Comparison of ENCODE assay signal across 32 mouse cellular contexts in the genomic region with DNA sequence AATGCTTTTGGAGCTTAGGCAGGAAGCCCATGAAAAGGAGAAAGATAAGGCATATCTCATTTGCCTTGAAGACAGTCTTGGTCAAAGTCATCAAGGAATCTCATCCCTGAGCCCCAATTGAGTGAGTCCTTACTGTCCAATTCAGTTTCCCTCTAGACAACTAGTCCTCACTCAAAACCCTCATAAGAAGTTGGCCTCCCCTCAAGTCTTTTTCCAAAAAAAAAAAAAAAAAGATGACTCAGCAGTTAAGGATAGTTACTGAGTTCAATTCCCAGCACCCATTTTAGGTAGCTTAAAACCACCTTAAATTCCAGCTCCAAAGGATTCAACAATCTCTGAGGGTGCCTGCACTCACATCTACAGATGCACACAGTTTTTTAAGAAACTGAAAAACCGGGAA.
"Had no signal": no experiment of that assay in that cellular context is flagged by ENCODE, and none has a peak within 500 bp of the region (broad histone marks: within the 10 kb centered on the region; RNA-seq: fewer than 3 reads in every experiment).

No protein-coding gene starts in this region.

- H3K27ac ChIP-seq: limb, embryonic 10.5 days; limb, embryonic 12.5 days; limb, embryonic 13.5 days; limb, embryonic 15.5 days; liver, embryonic 12.5 days; liver, embryonic 13.5 days; liver, embryonic 14.5 days; liver, embryonic 15.5 days; lung, embryonic 15.5 days; macrophage; midbrain, embryonic 10.5 days; midbrain, embryonic 12.5 days; midbrain, embryonic 13.5 days; midbrain, embryonic 15.5 days; neural tube, embryonic 12.5 days had no signal

- H3K9ac ChIP-seq: limb, embryonic 12.5 days; limb, embryonic 13.5 days; limb, embryonic 15.5 days; liver, embryonic 12.5 days; liver, embryonic 13.5 days; liver, embryonic 14.5 days; liver, embryonic 15.5 days; liver, postnatal 0 days; lung, embryonic 14.5 days; lung, embryonic 15.5 days; midbrain, embryonic 12.5 days; midbrain, embryonic 13.5 days; midbrain, embryonic 15.5 days; neural tube, embryonic 12.5 days had no signal

- H3K27me3 ChIP-seq: limb, embryonic 12.5 days; limb, embryonic 13.5 days; limb, embryonic 15.5 days; liver, embryonic 12.5 days; liver, embryonic 15.5 days; lung, embryonic 15.5 days; megakaryocyte, embryonic 14.5 days; midbrain, embryonic 12.5 days; midbrain, embryonic 13.5 days; midbrain, embryonic 15.5 days; neural tube, embryonic 12.5 days had no signal

- ATAC-seq: liver, embryonic 12.5 days; liver, postnatal 0 days; lung, postnatal 0 days; midbrain, embryonic 13.5 days; midbrain, embryonic 15.5 days; midbrain, embryonic 16.5 days had no signal

- H3K9me3 ChIP-seq: limb, embryonic 10.5 days; limb, embryonic 12.5 days; limb, embryonic 13.5 days; limb, embryonic 15.5 days; liver, embryonic 12.5 days; liver, embryonic 13.5 days; liver, embryonic 15.5 days; lung, embryonic 15.5 days; megakaryocyte, embryonic 14.5 days; midbrain, embryonic 10.5 days; midbrain, embryonic 12.5 days; midbrain, embryonic 13.5 days; midbrain, embryonic 15.5 days; neural tube, embryonic 12.5 days had no signal

- H3K4me3 ChIP-seq: limb, embryonic 10.5 days; limb, embryonic 12.5 days; limb, embryonic 13.5 days; limb, embryonic 15.5 days; liver, embryonic 12.5 days; liver, embryonic 13.5 days; liver, embryonic 15.5 days; lung, embryonic 15.5 days; megakaryocyte, embryonic 14.5 days; midbrain, embryonic 10.5 days; midbrain, embryonic 12.5 days; midbrain, embryonic 13.5 days; midbrain, embryonic 15.5 days; myocyte; neural tube, embryonic 12.5 days had no signal

- H3K36me3 ChIP-seq: limb, embryonic 10.5 days; limb, embryonic 12.5 days; limb, embryonic 13.5 days; limb, embryonic 15.5 days; liver, embryonic 12.5 days; liver, embryonic 13.5 days; liver, embryonic 15.5 days; lung, embryonic 15.5 days; midbrain, embryonic 10.5 days; midbrain, embryonic 12.5 days; midbrain, embryonic 13.5 days; midbrain, embryonic 15.5 days; neural tube, embryonic 12.5 days had no signal

- H3K4me2 ChIP-seq: limb, embryonic 12.5 days; limb, embryonic 13.5 days; limb, embryonic 15.5 days; liver, embryonic 11.5 days; liver, embryonic 12.5 days; liver, embryonic 13.5 days; liver, embryonic 15.5 days; lung, embryonic 14.5 days; lung, embryonic 15.5 days; midbrain, embryonic 11.5 days; midbrain, embryonic 12.5 days; midbrain, embryonic 13.5 days; midbrain, embryonic 15.5 days; neural tube, embryonic 12.5 days had no signal

- DNase-seq: left cerebral cortex, postnatal 4 days; liver; liver, embryonic 13.5 days; liver, postnatal 0 days; lung, adult 18-20 months; lung, adult 2 months; lung, embryonic 14.5 days; lung, postnatal 10 days; lung, postnatal 14 days; lung, postnatal 36 days; lung, postnatal 4 days; midbrain, embryonic 14.5 days had no signal

- H3K4me1 ChIP-seq: limb, embryonic 10.5 days; limb, embryonic 12.5 days; limb, embryonic 13.5 days; limb, embryonic 15.5 days; liver, embryonic 12.5 days; liver, embryonic 13.5 days; liver, embryonic 15.5 days; lung, embryonic 15.5 days; megakaryocyte, embryonic 14.5 days; midbrain, embryonic 10.5 days; midbrain, embryonic 12.5 days; midbrain, embryonic 13.5 days; midbrain, embryonic 15.5 days; neural tube, embryonic 12.5 days had no signal
